Mouse (Mus musculus) E14TG2a.4 (cell line): ENCODE measurements around the gene Sema6d.

ENCODE experiments used
- CTCF ChIP-seq: conservative IDR thresholded peaks from 2 replicates; pipeline ENCODE4 v1.5.1; 2014; ENCODE audit warnings: low read length
- NANOG ChIP-seq: IDR thresholded peaks from 2 replicates; pipeline ENCODE4 v1.6.1; 2014; ENCODE audit warnings: borderline replicate concordance, low read length, mixed read lengths

GRCm38 (mm10) chr2:124592750-124593149 is 503.0 kb downstream of the Sema6d start:
- TF ChIP-seq CTCF (no peak), NANOG (no peak)
